Mouse (Mus musculus): ENCODE data around the gene Rnf187.
A peak's percentile ranks its signal among the peaks of the same experiment; 100 is the strongest.

The Rnf187 gene

DNA sequence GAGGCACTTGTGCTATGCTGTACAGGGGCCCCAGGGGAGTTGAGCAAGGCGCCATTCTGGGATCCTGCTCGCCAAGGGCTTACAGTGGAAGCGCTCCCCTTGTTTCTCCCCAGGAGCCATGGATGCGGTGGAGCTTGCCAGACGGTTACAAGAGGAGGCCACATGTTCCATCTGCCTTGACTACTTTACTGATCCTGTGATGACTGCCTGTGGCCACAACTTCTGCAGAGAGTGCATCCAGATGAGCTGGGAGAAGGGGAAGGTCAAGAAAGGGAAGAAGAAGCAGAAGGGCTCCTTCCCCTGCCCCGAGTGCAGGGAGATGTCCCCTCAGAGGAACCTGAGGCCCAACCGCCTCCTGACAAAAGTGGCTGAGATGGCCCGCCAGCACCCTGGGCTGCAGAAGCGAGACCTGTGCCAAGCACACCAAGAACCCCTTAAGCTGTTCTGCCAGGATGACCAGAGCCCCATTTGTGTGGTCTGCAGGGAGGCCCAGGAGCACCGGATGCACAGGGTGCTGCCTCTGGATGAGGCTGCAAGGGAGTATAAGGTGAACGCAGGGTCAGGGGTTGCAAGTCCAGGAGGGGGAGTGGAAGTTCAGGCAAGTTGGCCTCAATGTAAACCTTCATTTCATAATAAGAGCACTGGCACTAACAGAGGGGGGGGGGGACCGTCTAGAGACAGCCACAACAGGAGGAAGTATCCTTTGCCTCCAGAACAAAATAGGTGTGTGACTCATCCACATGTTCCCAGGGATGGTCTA is 26.5 kb upstream of the Rnf187 start:
- DNase-seq (ENCODE audit: low spot score), result no peak

- no peak for DNase-seq (ENCODE audit: low spot score)
Observed at GRCm38 (mm10) chr11:58964216-58964615, 25.5 kb upstream of the Rnf187 start.

GRCm38 (mm10) chr11:58963543-58963942 is 24.8 kb upstream of the Rnf187 start:
- no peak for DNase-seq (ENCODE audit: low spot score)

- DNase-seq (ENCODE audit: low spot score), result no peak
Observed at GRCm38 (mm10) chr11:58961364-58962177, 22.9 kb upstream of the Rnf187 start.

GRCm38 (mm10) chr11:58959921-58960465 is 21.3 kb upstream of the Rnf187 start:
- peak; percentile 40 for DNase-seq (ENCODE audit: low spot score)

DNA sequence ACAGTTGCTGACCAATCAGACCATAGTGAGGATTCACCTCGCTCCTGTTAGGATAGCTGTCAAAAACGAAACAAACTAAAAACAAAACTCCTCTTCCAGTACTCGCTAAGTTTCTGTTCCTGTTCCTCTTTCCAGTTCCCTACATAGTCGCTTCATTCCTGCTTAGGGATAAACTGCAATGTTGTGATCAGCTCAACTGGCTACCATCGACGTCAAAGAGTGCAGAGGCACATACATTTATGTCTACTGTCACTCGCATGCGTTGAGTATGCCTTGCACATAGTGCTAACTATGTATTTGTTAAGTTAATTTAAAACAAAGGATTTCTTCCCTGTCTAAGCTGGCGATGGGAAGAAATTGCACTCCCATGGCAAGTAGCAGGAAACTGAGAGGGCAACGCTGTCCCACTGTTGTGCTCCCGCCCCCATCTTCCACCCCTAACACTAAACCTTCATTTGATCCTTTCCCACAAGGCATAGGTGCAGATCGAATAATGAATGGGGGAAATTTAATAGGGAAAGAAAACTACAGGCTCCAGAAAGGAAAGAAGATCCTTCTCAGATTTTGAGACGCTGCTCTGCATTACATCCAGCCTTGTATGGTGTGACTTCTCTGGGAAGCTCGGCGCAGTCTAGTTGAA is 20.6 kb upstream of the Rnf187 start:
- no peak for DNase-seq (ENCODE audit: low spot score)

DNA sequence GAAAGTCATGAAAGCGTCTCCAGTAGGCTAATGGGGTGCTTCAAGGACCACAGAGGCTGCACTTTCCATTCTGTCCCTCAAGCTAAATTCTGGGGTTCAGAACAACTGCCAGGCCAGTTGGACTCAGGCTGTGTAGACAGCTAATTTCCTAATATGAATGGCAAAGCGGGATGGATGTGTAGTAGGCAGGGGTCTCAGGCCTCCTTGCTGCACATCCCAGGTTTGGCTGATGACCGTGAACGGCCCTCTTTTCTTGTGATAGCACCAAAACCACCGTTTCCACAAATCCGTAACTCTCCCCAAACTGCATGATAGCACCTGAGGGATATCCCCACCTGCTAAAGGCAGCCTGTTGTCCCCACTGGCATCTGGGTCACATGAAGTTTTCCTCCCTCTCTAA is 19.8 kb upstream of the Rnf187 start:
- DNase-seq (ENCODE audit: low spot score), result no peak

DNA sequence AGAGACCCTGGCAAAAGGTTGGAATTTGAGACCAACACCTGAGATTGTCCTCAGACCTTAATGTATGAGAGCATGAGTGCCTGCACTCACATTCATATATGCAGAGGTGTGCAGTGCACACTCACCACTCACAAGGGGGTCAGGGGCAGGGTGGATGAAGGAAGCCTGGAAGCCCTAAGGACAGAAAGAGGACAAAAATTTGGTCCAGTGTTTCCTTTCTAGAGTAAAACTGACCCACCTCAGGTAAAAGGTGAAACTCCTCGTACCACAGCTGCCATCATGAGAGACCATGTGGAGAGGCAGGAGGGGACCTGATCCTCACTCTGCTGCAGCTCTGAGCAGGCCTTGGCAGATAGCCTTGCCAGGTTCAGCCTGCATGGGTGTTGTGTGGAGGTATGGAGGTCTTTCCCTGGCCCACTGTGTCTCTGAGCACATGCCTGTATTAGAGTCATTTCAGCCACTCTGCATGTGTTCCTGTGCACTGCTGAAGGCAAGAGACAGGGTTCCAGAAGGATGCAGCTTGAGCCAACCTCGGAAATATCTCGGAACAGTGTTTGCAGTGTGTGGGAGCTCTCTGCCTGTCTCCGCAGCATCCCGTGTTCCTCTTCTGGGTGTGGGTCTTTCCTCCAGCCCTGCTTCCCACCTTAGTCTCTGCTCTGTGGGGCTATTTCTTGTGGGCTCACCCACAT is 18.7 kb upstream of the Rnf187 start:
- no peak for DNase-seq (ENCODE audit: low spot score)

GRCm38 (mm10) chr11:58955868-58956257 is 17.1 kb upstream of the Rnf187 start:
- DNase-seq (ENCODE audit: low spot score), result no peak

- no peak for DNase-seq (ENCODE audit: low spot score)
Observed at GRCm38 (mm10) chr11:58955143-58955867, 16.6 kb upstream of the Rnf187 start.

GRCm38 (mm10) chr11:58954420-58955142 is 15.9 kb upstream of the Rnf187 start, which contains the start of the genes Hist3h2a and Trim17:
Gene Hist3h2a, plus strand, starts transcription at chr11:58954685.
Gene Trim17, plus strand, starts transcription at chr11:58954685.
- DNase-seq (ENCODE audit: low spot score), result peak; percentile 55

DNA sequence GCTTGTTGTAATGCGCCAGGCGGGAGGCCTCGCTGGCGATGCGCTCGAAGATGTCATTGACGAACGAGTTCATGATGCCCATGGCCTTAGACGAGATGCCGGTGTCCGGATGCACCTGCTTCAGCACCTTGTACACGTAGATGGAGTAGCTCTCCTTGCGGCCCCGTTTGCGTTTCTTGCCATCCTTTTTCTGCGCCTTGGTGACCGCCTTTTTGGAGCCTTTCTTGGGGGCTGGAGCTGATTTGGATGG is 15.4 kb upstream of the Rnf187 start:
- peak; percentile 49 for DNase-seq (ENCODE audit: low spot score)

DNA sequence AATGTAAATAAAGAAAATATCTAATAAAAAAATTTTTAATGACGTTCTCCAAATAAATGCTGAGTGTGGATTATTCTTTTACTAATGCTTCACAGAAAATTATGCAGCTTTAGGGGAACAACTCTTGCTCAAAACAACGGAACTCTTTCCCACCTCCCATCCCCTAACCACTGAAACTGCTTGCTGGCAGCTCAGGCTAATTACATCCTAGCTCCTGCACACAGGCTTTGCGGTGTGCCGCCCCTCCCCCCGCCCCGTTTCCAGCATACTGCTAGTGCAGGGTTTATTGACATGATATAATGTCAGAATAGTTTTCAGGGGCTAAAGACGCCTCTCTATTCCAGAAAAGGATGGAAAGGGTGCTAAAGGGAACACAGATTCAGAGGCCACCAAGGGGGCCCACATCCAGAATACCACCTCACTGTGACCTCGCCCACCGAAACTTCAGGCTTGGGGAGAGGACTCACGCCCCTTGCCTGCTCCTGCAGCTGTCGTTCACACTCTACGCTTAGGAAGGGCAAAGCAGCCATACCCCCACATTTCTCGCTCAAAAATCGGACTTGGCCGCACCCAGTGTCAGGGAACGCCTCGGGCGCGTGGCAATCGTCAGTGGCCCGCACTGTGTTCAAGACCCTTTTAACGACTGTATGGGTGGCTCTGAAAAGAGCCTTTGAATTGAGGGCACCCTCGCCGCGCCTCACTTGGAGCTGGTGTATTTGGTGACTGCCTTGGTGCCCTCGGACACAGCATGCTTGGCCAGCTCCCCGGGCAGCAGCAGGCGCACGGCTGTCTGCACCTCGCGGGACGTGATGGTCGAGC is 14.8 kb upstream of the Rnf187 start:
- no peak for DNase-seq (ENCODE audit: low spot score)

GRCm38 (mm10) chr11:58951210-58951609 is 12.5 kb upstream of the Rnf187 start:
- DNase-seq (ENCODE audit: low spot score), result no peak

DNA sequence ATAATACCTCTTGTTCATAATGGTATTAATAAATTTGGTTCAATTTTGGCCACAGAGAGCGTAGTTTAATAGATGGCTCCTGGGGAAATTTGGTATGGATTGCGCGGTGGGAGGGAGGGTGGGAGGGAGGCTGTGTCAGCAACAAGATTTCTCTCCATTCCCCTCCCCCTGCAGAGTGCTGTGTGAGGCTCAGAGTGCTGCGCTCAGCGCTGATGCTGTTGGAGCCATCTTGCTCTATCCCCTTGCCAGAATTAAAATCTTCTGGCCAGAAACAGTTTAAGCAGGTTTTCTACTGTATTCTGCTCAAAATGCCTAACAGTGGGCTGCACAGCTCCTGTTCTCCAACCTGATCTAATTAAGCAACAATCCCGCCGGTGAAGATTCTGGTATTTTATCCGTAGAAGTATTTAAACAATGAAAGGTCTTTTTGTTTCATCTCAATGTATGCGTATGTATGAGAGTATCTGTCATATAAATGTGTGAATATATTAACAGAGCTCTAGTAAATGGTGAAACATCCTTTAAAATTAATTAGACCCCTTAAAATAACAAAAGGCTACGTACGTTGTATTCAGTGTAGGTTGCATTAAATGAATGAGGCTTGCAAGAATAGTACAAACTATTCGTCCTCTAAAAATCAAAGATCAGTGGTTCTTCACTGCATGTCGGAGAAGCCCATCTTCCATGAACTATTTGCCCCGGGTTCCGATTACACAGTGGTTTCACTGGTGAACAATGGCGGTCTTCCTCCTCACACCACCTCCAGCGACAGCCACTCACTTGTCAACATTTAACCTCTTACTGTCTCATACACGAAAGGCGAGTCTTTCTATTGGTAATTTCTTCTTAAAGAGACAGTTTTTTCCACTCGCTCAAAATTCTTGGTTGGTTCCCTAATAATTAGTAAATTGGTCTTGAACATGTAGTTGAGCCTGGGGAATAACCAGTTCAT is 11.0 kb upstream of the Rnf187 start:
- DNase-seq (ENCODE audit: low spot score), result no peak

- no peak for DNase-seq (ENCODE audit: low spot score)
Observed at GRCm38 (mm10) chr11:58948542-58949479, 10.1 kb upstream of the Rnf187 start, which contains the start of gene Hist3h2ba. Gene Hist3h2ba, plus strand, starts transcription at chr11:58948920.

DNA sequence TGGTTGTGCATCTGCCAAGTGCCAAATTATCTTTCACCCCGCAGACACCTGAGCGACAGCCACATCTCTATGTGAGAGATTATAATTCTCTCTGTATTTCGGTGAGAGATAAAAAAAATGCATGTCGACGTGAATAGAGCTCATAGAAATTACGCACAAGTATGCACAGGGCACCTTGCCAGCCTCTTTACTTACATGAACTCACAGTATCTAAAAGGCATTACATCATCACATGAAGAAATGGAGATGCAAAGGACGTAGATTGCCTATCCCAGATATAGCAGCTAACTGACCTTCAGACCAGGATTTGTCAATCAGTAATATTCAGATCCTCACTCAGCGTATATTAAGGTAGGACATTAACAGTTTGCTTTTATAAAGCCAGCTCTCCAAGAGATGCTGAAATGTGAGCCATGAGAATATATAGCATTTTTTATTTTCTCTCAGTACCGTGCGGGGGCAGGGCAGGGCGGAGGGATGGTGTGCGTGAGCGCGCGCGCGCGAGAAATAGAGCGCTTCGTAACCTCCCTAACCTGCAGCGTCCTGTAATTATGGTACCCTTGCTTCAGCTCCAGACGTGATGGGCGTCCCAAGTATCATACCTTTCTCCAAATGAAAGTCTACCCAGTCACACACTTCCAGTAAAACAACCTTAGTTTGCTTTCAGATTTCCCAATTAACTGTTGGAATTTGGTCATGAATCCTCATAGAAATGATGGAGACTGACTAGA is 9.2 kb upstream of the Rnf187 start:
- DNase-seq (ENCODE audit: low spot score), result no peak
